In genomic region chr2:132375135-132375534, GRCm38 (mm10) we compare ENCODE assay signal across 19 mouse cellular contexts. TPM values are rescaled to one million over a fixed set of nuclear protein-coding genes. Genes with fewer than 3 reads are reported as not detected.
DNase-seq lines count a peak whose midpoint lies in the region; ATAC-seq lines count a peak whose summit lies in the region.
"Had no signal": no experiment of that assay in that cellular context is flagged by ENCODE, and none has a peak within 500 bp of the region (broad histone marks: within the 10 kb centered on the region; RNA-seq: fewer than 3 reads in every experiment).

No protein-coding gene starts in this region.

- no peak for DNase-seq in frontal cortex, postnatal 25 days (ENCODE audit: low spot score in 2 of 2)
- peak; percentile 23 for DNase-seq in right cerebral cortex, adult 18-20 months
- no peak for DNase-seq in right cerebral cortex, postnatal 25 days
- DNase-seq in brain, adult 2 months (ENCODE audit: low read depth, low spot score), result peak; percentile 40
- DNase-seq in midbrain, embryonic 10.5 days (ENCODE audit: low spot score), result no peak
- DNase-seq: adrenal gland, adult 2 months; adrenal gland, adult 8-10 months; adrenal gland, postnatal 10 days; adrenal gland, postnatal 14 days; adrenal gland, postnatal 25 days; adrenal gland, postnatal 36 days; B cell, adult 2 months had no signal

- H3K27me3 ChIP-seq in midbrain, embryonic 10.5 days (ENCODE audit: low read depth, poor library complexity, severe bottlenecking), result no peaks in the 10 kb centered on the region
- H3K27me3 ChIP-seq: CH12.LX had no signal

- H3K4me1 ChIP-seq in midbrain, embryonic 10.5 days, result no peaks in the 10 kb centered on the region

- H3K36me3 ChIP-seq in midbrain, embryonic 10.5 days, result no peaks in the 10 kb centered on the region
- H3K36me3 ChIP-seq: G1E had no signal

- H3K9me3 ChIP-seq in midbrain, embryonic 10.5 days (replicated peaks), result no peaks in the 10 kb centered on the region
- H3K9me3 ChIP-seq: G1E had no signal

- no peak overlapping the region for H3K4me3 ChIP-seq in midbrain, embryonic 10.5 days

- no peak overlapping the region for H3K27ac ChIP-seq in midbrain, embryonic 10.5 days (replicated peaks)

- 88% methylated on average over 9 of the region's 9 CpGs for WGBS in midbrain, embryonic 10.5 days

- peak; percentile 64 for ATAC-seq in frontal cortex, adult (ENCODE audit: low TSS enrichment)
- ATAC-seq: activated CD4-positive, CD25-positive, alpha-beta regulatory T cell, adult 4 months; CD4-positive, CD25-positive, alpha-beta regulatory T cell, adult 4 months; Patski had no signal

RNA-seq across cellular contexts. Expression of gene Prokr2, which starts 10.1 kb away (rescaled TPM):
- polyA plus RNA-seq in midbrain, embryonic 10.5 days (2016; fragmentation: Nextera tagmentation; extraction: Ambion mirVana), result 0.56 and 1.0 TPM in 2 replicates
- polyA plus RNA-seq: adrenal gland, adult 2 months; C2C12; CD4-positive, CD25-positive, alpha-beta regulatory T cell, adult 4 months; G1E; Patski had no signal

Comparison
In these comparisons a context has a peak if more than half of its experiments do, and no peak if none do; other contexts are left out.
1. DNase-seq: peak in right cerebral cortex, adult 18-20 months (single experiment) and brain, adult 2 months (single experiment); none in frontal cortex, postnatal 25 days (0 of 2), right cerebral cortex, postnatal 25 days (single experiment) and midbrain, embryonic 10.5 days (single experiment).